Mouse (Mus musculus): Measurements from ENCODE around the gene Tmem62. TPM values are rescaled to one million over a fixed set of nuclear protein-coding genes. Genes with fewer than 3 reads are reported as not detected.
A peak's percentile ranks its signal among the peaks of the same experiment; 100 is the strongest.

The Tmem62 gene
- polyA plus RNA-seq, 1 experiment from 2014 or later, result 4.2 TPM

DNA sequence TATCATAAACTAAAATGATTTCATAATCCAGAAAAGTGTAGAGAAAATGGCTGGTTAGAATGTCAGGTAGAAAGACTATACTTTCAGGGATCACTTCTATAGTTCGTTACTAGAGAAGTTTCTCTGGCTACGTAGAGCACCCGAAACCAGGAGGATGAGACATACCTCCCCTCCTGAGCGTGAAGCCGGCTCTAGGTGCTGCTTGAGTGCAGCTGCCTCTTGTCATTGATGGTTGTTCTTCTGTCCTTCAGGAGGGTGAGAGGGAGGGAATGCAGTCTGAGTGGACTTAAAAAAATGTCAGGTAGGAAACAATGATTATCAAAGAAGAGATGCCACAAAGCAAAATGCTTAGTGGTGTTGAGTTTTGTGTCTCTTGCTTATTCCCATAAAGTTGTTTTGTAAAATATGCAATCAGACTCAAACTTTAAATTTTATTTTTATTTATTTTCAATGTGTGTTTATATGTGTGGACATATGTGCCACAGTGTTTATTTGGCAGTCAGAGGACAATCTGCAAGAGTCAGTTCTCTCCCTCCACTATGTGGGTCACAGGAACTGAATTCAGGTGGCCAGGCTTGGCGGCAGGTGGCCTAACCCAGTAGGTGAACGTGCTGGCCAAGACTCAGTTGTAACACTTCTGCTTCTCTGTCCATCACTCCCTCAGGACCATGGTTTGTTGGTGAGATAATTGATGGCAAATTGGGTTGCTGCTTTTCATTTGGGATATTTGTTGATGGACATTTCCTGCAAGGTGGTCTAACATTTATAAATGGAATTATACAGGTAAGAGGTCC is 27.4 kb downstream of the Tmem62 start:
- no peak for ATAC-seq (ENCODE audit: insufficient number of reproducible peaks, insufficient read depth, low FRiP score, low read depth)
- Histone ChIP-seq H3K4me3 (ENCODE audit: low read depth, low read length) (no peak overlapping the region), H3K4me1 (ENCODE audit: control insufficient read depth, insufficient read depth, low read length) (peaks cover 3% of the 10 kb centered on the region; the same call in 1 of the 2 replicates), H3K27ac (ENCODE audit: low read length) (no peak overlapping the region), H3K9ac (replicated peaks; ENCODE audit: low read depth, low read length) (no peak overlapping the region), H3K36me3 (ENCODE audit: control insufficient read depth, insufficient read depth, low read length) (no peaks in the 10 kb centered on the region), H3K9me3 (ENCODE audit: control insufficient read depth, low read depth, low read length) (no peaks in the 10 kb centered on the region), H3K4me2 (replicated peaks; ENCODE audit: low read depth, low read length) (no peak overlapping the region), H3K27me3 (ENCODE audit: control insufficient read depth, insufficient read depth, low read length) (no peaks in the 10 kb centered on the region)
- WGBS, result 83% methylated on average over 7 of the region's 7 CpGs

DNA sequence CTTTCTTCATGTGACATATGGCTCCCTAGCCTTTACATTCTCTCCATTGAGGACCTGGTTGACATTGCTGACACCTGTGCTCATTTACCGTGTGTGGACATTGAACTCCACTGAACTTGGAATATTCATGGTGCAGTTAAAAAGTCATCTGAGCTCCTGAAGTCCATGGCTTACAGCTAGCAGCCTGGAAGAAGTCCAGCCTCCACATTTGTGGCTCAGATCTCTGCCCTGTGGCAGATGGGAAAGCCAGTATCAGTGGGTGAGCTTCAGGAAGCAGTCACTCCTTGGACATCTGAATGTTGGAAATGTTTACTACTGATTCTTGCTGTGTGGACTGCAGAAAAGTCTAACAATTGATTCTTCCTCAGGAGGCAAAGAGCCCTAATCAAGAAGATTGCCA is 30.2 kb downstream of the Tmem62 start:
- H3K9me3 ChIP-seq (ENCODE audit: control insufficient read depth, low read depth, low read length), result no peaks in the 10 kb centered on the region

DNA sequence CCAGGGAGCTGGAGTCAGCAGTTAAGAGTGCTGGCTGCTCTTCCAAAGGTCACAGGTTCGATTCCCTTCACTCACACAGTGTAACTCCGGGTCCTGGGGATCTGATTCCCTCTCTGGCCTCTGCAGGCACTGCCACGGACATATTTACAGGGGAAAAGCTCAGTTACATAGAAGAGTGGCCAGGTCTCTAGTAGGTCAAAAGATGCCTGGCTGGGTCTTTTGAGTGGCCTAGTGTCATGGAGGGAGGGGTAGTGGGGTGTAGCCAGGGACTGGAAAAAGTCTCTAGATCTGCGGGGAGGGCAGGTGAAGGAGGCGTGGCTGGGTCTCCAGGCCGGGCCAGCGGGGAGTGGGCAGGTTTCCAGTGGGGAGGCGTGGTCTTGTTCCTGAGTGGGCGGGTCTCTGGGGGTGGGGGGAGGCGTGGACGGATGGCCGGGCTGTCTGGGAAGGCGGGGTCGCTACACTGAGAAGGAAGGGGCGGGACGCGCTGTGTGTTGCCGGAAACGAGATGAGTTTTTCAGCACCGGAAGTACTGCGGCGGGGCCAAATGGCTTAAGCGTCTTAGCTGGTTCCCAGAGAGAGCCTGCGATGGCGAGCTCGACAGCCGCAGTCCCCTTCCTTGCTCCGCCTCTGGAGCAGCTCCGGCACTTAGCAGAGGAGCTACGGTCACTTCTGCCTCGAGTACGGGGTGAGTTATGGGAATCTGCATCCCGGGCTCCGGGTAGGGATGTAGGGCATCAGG is 31.3 kb downstream of the Tmem62 start, which contains the start of gene Ccndbp1:
Gene Ccndbp1 (plus strand): TSS at position 479 of the 739 bp plus-strand sequence.
- peaks cover 6% of the 10 kb centered on the region; the same call in 1 of the 2 replicates for H3K4me1 ChIP-seq (ENCODE audit: control insufficient read depth, insufficient read depth, low read length)
- H3K9ac ChIP-seq (replicated peaks; ENCODE audit: low read depth, low read length), result peak within 1 kb of the TSS; percentile 59
- H3K27ac ChIP-seq (ENCODE audit: low read length), result no peak within 1 kb of the TSS
- peak; percentile 96 for ATAC-seq (ENCODE audit: insufficient number of reproducible peaks, insufficient read depth, low FRiP score, low read depth)
- 3% methylated on average over 34 of the region's 34 CpGs for WGBS
- H3K36me3 ChIP-seq (ENCODE audit: control insufficient read depth, insufficient read depth, low read length), result peaks cover 4% of the 10 kb centered on the region; the same call in 1 of the 2 replicates
- peak within 1 kb of the TSS; percentile 78 for H3K4me3 ChIP-seq (ENCODE audit: low read depth, low read length)
- H3K4me2 ChIP-seq (replicated peaks; ENCODE audit: low read depth, low read length), result peak within 1 kb of the TSS; percentile 80
- H3K9me3 ChIP-seq (ENCODE audit: control insufficient read depth, low read depth, low read length), result no peaks in the 10 kb centered on the region
- H3K27me3 ChIP-seq (ENCODE audit: control insufficient read depth, insufficient read depth, low read length), result no peaks in the 10 kb centered on the region

More for the DNA sequence above, 30.2 kb downstream of the Tmem62 start:
- Histone ChIP-seq H3K36me3 (ENCODE audit: control insufficient read depth, insufficient read depth, low read length) (no peaks in the 10 kb centered on the region), H3K4me3 (ENCODE audit: low read depth, low read length) (no peak overlapping the region), H3K4me2 (replicated peaks; ENCODE audit: low read depth, low read length) (no peak overlapping the region), H3K27me3 (ENCODE audit: control insufficient read depth, insufficient read depth, low read length) (no peaks in the 10 kb centered on the region), H3K9ac (replicated peaks; ENCODE audit: low read depth, low read length) (no peak overlapping the region), H3K4me1 (ENCODE audit: control insufficient read depth, insufficient read depth, low read length) (peaks cover 6% of the 10 kb centered on the region; the same call in 1 of the 2 replicates), H3K27ac (ENCODE audit: low read length) (no peak overlapping the region)
- ATAC-seq (ENCODE audit: insufficient number of reproducible peaks, insufficient read depth, low FRiP score, low read depth), result no peak
- WGBS, result 89% methylated on average over 1 of the region's 1 CpGs

DNA sequence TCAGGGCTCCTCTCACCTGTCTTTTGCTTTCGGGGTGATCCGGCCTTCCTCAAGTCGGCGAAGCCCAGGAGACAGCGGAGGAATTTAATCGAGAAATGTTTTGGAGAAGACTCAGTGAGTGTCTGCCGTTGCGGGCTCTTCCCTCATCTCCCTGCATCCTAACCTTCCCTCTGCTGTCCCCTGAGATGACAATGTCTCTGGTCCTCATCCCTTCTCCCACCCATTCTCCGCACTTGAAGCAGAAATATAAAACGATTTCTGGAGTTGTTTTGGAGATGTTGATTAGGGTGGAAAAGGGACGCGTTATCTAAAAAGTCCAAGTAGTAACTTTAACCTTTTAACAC is 31.8 kb downstream of the Tmem62 start:
- Histone ChIP-seq H3K27ac (ENCODE audit: low read length) (no peak overlapping the region), H3K9ac (replicated peaks; ENCODE audit: low read depth, low read length) (peak overlapping the region; percentile 59), H3K4me2 (replicated peaks; ENCODE audit: low read depth, low read length) (peak overlapping the region; percentile 80), H3K4me3 (ENCODE audit: low read depth, low read length) (peak overlapping the region; percentile 78), H3K9me3 (ENCODE audit: control insufficient read depth, low read depth, low read length) (no peaks in the 10 kb centered on the region), H3K4me1 (ENCODE audit: control insufficient read depth, insufficient read depth, low read length) (peaks cover 6% of the 10 kb centered on the region; the same call in 1 of the 2 replicates), H3K36me3 (ENCODE audit: control insufficient read depth, insufficient read depth, low read length) (peaks cover 4% of the 10 kb centered on the region; the same call in 1 of the 2 replicates), H3K27me3 (ENCODE audit: control insufficient read depth, insufficient read depth, low read length) (no peaks in the 10 kb centered on the region)
- no peak for ATAC-seq (ENCODE audit: insufficient number of reproducible peaks, insufficient read depth, low FRiP score, low read depth)
- under 1% methylated on average over 12 of the region's 12 CpGs for WGBS

DNA sequence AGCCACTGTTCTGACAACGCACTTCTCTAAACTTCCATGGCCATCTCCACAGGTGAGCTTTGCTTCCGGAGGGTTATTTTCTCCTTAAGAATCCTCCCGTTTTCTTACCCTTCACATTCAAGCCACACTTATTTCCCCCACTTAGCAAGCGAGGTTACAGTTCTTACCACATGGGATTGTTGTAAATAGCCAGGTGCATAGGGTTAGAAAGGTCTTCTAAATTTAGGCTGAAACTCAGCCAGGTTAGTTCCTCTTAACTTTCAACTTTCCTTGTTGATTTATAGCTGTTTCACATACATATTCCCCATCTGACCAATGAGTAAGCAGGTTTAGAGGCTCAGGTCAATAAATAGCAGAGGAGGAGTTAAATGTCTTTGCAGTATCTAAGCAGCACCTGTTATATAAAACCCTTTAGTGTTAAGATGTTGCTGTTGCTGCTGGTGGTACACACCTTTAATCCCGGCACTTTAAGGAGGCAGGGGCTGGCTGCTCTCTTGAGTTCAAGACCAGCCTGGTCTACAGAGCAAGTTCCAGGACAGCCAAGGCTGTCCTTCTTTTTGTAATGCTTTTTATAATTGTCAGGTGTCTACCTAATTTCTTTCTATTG is 32.4 kb downstream of the Tmem62 start:
- WGBS, result 20% methylated on average over 5 of the region's 5 CpGs
- peaks cover 6% of the 10 kb centered on the region; the same call in 1 of the 2 replicates for H3K4me1 ChIP-seq (ENCODE audit: control insufficient read depth, insufficient read depth, low read length)

DNA sequence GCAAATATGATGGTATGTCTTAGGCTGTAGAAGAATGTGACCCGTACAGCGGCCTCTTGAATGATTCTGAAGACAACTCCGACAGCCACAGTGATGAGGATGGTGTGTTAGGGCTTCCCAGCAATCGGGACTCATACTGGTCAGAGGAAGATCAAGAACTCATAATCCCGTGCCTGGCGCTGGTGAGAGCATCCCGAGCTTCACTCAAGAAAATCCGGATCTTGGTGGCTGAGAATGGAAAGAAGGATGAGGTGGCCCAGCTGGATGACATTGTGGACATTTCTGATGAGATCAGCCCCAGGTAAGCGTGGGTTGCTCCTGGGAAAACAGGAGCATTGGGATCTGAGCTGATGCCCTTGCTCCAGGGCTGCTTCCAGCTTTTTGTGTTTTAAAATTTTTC is 35.9 kb downstream of the Tmem62 start:
- peaks cover 17% of the 10 kb centered on the region for H3K36me3 ChIP-seq (ENCODE audit: control insufficient read depth, insufficient read depth, low read length)
- H3K9me3 ChIP-seq (ENCODE audit: control insufficient read depth, low read depth, low read length), result no peaks in the 10 kb centered on the region; the same call in 1 of the 2 replicates
- H3K4me3 ChIP-seq (ENCODE audit: low read depth, low read length), result no peak overlapping the region
- H3K27ac ChIP-seq (ENCODE audit: low read length), result no peak overlapping the region
- no peak for ATAC-seq (ENCODE audit: insufficient number of reproducible peaks, insufficient read depth, low FRiP score, low read depth)
- no peaks in the 10 kb centered on the region for H3K27me3 ChIP-seq (ENCODE audit: control insufficient read depth, insufficient read depth, low read length)
- 94% methylated on average over 9 of the region's 9 CpGs for WGBS
- H3K4me1 ChIP-seq (ENCODE audit: control insufficient read depth, insufficient read depth, low read length), result peaks cover 6% of the 10 kb centered on the region; the same call in 1 of the 2 replicates
- H3K4me2 ChIP-seq (replicated peaks; ENCODE audit: low read depth, low read length), result no peak overlapping the region
- no peak overlapping the region for H3K9ac ChIP-seq (replicated peaks; ENCODE audit: low read depth, low read length)

More for the DNA sequence above, 32.4 kb downstream of the Tmem62 start:
- Histone ChIP-seq H3K9ac (replicated peaks; ENCODE audit: low read depth, low read length) (peak overlapping the region; percentile 59; the same call in 1 of the 2 replicates), H3K9me3 (ENCODE audit: control insufficient read depth, low read depth, low read length) (no peaks in the 10 kb centered on the region), H3K4me3 (ENCODE audit: low read depth, low read length) (peak overlapping the region; percentile 78), H3K36me3 (ENCODE audit: control insufficient read depth, insufficient read depth, low read length) (peaks cover 4% of the 10 kb centered on the region; the same call in 1 of the 2 replicates), H3K27ac (ENCODE audit: low read length) (no peak overlapping the region), H3K4me2 (replicated peaks; ENCODE audit: low read depth, low read length) (peak overlapping the region; percentile 80), H3K27me3 (ENCODE audit: control insufficient read depth, insufficient read depth, low read length) (no peaks in the 10 kb centered on the region)
- no peak for ATAC-seq (ENCODE audit: insufficient number of reproducible peaks, insufficient read depth, low FRiP score, low read depth)

DNA sequence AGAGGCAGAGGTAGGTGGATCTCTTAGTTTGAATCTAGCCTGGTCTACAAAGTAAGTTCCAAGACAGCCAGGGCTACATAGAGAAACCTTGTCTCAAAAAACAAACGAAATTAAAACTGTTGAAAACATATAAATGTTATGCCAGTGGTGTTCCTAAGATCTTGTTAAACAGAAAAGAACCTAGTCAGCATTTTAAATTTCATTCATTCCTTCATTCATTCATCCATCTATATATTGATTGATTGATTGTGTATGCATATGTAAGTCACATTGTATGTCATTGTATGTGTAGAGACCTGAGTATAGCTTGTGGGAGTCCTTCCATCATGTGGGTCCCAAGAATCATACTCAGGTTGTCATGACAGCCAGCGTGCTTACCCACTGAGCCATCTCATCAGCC is 38.7 kb downstream of the Tmem62 start:
- WGBS, result 87% methylated on average over 2 of the region's 2 CpGs
- Histone ChIP-seq H3K27me3 (ENCODE audit: control insufficient read depth, insufficient read depth, low read length) (no peaks in the 10 kb centered on the region), H3K4me2 (replicated peaks; ENCODE audit: low read depth, low read length) (no peak overlapping the region), H3K27ac (ENCODE audit: low read length) (no peak overlapping the region), H3K4me3 (ENCODE audit: low read depth, low read length) (no peak overlapping the region), H3K9ac (replicated peaks; ENCODE audit: low read depth, low read length) (no peak overlapping the region), H3K4me1 (ENCODE audit: control insufficient read depth, insufficient read depth, low read length) (no peaks in the 10 kb centered on the region), H3K36me3 (ENCODE audit: control insufficient read depth, insufficient read depth, low read length) (peaks cover 17% of the 10 kb centered on the region), H3K9me3 (ENCODE audit: control insufficient read depth, low read depth, low read length) (no peaks in the 10 kb centered on the region; the same call in 1 of the 2 replicates)
- ATAC-seq (ENCODE audit: insufficient number of reproducible peaks, insufficient read depth, low FRiP score, low read depth), result no peak

DNA sequence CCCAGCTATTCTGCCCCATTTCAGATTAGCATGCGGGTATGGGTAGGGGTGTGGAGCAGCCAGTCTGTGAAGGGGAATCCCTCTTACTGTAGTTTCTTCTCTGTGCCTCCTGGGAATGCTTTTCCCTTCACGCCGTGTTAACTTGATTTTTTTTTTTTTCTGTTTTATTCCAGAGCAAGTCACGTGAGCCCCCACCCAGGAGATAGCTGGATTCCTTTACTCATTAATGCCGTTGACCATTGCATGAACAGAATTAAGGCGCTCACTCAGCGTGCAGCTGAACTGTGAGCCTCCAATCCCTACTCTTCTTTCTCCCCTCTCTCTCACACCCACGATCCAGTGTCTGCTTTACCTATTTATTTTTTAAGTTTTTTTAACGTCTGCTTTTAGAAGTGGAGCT is 39.4 kb downstream of the Tmem62 start:
- Histone ChIP-seq H3K4me3 (ENCODE audit: low read depth, low read length) (no peak overlapping the region), H3K4me2 (replicated peaks; ENCODE audit: low read depth, low read length) (no peak overlapping the region)

More for the DNA sequence above, 39.4 kb downstream of the Tmem62 start:
- Histone ChIP-seq H3K27ac (ENCODE audit: low read length) (no peak overlapping the region), H3K27me3 (ENCODE audit: control insufficient read depth, insufficient read depth, low read length) (no peaks in the 10 kb centered on the region), H3K9ac (replicated peaks; ENCODE audit: low read depth, low read length) (no peak overlapping the region), H3K4me1 (ENCODE audit: control insufficient read depth, insufficient read depth, low read length) (no peaks in the 10 kb centered on the region), H3K9me3 (ENCODE audit: control insufficient read depth, low read depth, low read length) (no peaks in the 10 kb centered on the region; the same call in 1 of the 2 replicates), H3K36me3 (ENCODE audit: control insufficient read depth, insufficient read depth, low read length) (peaks cover 17% of the 10 kb centered on the region)
- no peak for ATAC-seq (ENCODE audit: insufficient number of reproducible peaks, insufficient read depth, low FRiP score, low read depth)
- 86% methylated on average over 9 of the region's 9 CpGs for WGBS
